Mouse (Mus musculus) thymus, postnatal 25 days (tissue): Measurements from ENCODE around the gene Naalad2.
"Not testable (repeated sequence)": the region's sequence is repeated elsewhere in the genome, so short reads cannot be mapped to it uniquely, and the experiment has no call there.

Experiments
- DNase-seq: peaks from one replicate; pipeline ENCODE4 v3.0.0; 2022

Gene Naalad2

GRCm38 (mm10) chr9:18402895-18403294 lies at the start of gene Naalad2:
Naalad2 (minus strand) TSS chr9:18402995.
- DNase-seq, result not testable (repeated sequence)

DNA sequence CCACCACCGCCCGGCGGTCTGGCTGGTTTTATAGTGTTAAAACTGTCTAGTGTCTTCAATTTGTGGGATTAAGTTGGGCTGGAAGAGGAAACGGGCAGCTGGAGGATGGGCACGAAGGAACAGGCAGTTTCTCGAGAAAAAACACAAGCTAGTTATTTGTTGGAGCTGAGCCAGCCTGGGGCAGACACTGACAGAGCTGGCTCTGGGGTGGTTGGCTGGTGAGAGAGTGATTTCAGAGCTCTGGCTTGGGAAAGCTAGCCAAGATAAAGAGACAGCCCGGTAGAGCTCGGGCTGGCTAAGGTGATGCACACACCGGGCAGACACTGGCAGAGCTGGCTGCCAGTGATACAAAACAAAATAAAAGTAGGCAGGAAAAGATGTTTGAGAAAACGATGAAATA lies 28.9 kb upstream of the Naalad2 start:
- no peak for DNase-seq

DNA sequence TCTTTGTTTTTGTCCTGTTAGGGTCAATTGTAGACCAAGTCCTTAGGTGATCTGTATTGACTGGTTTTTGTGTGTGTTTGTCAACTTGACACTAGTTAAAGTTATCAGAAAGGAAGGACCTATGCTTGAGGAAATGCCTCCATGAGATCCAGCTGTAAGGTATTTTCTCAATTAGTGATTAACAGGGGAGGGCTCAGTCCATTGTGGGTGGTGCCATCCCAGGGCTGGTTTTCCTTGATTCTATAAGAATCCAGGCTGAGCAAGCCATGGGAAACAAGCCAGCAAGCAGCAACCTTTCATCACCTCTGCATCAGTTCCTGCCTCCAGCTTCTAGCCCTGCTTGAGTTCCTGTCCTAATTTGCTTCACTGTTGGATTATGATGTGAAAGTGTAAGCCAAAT lies 27.6 kb upstream of the Naalad2 start, which contains the start of gene Mbd3l2:
Gene Mbd3l2 (plus strand): TSS at position 301 of the 400 bp plus-strand sequence.
- no peak for DNase-seq

DNA sequence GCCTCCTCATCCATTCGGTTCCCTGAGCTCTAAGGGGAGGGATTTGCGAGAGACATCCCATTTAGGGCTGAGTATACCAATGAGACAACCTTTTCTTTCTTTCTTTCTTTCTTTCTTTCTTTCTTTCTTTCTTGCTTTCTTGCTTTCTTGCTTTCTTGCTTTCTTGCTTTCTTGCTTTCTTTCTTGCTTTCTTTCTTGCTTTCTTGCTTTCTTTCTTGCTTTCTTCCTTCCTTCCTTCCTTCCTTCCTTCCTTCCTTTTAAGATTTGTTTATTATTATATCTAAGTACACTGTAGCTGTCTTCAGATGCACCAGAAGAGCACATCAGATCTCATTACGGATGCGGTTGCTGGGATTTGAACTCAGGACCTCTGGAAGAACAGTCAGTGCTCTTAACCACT lies 9.6 kb upstream of the Naalad2 start:
- not testable (repeated sequence) for DNase-seq

- no peak for DNase-seq
Observed at GRCm38 (mm10) chr9:18404118-18404517, 1.3 kb upstream of the Naalad2 start, which contains the start of gene Ubtfl1. Ubtfl1 (plus strand) TSS chr9:18404418.

DNA sequence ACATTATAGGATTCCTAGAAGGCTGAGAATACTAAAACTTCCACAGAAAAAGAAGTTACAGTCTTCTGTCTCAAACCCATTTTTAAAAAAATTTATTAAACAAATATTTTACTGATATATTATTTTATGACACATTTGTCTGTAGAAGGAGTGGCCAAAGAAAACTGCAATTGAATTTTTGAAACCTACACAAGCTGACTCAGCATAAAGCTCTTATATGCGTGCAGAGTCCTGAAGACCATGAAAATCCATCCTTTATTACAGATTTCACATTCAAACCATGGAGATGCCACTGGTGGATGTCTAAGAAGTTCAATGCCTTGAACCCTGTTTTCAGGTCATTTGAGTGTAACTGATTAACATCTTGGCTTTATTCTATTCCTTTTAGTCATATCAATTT lies 3.2 kb downstream of the Naalad2 start:
- DNase-seq, result no peak

GRCm38 (mm10) chr9:18385782-18386181 lies 17.0 kb downstream of the Naalad2 start:
- DNase-seq, result no peak

DNA sequence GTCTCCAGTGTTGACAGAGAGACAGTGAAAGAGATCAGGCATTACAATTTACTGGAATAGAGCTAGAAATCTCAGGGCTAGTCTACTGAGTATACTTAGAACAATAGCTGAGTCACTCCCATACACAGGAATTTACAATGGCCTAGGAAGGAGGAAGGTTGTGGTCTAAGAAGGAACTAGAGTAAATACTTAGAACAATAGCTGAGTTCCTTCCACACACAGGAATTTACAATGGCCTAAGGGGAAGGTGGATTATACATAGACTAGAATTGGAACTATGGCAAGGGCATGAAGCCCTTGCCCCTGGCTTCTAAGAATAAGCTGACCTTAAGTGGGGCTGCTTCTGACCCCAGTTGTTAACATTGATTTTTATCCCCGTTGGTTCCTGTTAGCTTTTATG lies 29.8 kb downstream of the Naalad2 start:
- not testable (repeated sequence) for DNase-seq

DNA sequence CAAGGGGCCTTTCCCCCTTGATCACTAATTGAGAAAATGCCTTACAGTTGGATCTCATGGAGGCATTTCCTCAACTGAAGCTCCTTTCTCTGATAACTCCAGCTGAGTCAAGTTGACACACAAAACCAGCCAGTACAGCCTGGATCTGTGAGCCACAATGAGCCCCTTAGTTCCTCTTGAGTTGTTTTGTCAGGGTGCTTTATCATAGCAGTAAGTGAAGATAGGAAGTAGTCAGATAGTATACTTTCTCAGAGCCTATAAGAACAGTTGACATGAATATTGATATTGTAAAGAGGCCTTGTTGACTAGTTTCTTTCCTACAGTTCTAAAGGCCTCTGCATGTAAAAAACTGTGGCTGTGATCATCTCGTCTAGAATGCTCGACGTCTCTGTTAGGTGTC lies 82.8 kb downstream of the Naalad2 start:
- DNase-seq, result no peak

DNA sequence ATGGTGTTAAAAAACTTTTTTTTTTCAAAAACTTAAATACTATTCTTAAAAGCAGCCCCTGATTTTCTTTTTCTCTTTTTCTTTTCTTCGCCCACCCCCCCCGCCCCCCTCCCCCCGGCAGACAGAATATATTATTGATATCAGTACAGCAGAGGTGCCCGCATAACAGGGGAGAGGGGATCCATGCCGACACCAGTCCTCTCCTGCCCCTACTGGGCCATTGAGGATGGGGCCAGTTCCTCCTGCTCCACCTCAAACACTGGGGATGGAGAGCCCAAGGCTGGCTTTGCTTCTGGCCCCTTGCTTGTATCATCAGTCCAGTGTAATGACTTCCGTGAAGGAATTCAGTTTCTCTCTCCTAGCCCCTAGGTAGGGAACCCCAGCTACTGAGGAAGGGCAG lies 104.5 kb downstream of the Naalad2 start:
- no peak for DNase-seq

DNA sequence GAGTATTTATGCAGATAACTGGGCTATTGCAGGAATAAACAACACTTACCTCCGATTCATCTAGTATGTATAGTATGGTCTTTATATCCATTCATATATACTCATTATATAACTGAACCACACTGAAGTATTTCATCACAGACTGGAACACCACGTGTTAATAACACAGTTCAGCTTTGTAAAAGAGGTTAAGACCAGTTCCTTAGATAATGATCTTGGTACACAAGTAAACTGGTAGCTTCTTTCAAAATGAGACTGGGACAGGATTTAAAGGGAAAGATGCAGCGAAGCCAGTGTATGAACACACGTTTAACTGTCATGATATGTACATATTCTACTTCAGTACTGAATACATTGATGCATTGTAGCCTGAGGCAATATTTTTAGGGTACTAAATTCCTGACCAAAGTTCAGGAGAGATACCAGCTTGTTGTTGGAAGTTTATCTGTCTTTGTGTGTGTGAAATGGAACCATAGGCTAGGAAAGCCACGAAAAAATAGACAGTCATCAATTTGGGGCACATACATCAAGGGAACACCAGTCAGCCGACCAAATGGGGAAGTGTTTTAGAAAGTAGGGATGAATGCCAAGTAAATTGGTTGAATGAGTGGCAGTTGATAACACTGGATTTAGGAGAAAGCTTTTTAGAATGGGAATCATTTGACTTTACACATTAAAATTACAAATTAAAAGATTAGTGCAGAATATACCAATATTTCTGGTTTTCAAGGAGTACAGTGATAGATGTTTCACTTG lies 109.6 kb downstream of the Naalad2 start:
- DNase-seq, result no peak

DNA sequence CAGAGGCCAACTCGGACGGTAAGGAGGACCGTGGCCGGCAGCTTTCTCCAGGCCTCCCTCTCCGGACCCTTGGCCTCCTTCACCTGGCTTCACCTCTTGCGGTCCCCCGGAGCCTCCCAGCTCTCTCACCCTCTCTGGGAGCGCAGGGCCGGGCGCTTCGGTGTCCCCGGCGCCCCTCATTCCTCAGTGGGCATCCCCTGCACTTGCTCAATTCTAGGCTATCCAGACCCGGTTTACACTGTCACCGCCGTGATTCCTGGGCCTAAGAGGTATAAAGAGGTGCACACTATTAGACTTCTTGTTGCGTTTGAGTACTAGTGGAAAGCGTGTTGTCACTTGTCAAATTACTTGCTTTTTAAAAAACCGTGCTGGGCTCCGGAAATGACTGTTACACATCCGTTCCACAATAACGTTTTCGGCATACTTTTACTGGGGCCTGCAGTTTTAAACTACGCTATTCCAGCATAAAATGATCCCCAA lies 110.3 kb downstream of the Naalad2 start:
- DNase-seq, result no peak

DNA sequence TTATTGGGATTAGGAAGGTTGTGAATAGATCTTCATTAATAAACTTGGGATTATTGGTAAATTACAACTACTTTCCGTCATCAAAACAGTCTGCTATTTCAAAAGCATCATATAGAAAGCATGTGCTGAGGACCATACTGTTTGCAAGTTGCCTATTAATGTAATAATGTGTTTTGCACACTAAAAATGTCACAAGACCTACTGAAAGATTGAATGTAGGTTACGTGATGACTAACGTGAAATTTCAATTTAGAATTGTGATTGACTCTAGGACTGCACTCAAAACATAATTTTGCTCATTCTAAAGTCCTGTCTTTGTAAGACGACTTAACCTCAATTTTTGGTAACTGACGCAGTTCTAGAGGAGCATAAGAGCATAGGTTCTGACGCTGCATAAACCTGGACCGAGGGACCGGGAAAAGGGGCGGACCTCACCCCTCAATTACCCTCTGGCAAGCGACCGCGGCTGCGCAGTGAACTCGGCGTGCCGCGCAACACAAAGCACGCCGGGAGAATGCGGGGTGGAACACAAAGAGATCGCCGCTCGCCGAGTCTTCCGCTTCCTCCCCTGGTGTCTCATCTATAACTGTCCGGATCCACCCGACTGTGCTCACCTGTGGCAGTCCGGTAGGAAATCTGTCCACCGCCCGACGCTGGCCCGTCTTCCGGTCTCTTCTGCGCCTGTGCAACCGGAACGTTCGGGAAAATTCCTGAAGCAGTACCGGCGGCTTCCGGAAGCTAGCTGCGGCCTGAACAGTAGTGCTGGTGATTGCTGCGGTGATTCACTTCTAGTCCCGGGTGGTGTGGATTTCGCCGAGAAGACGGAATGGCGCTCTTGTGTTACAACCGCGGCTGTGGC lies 111.0 kb downstream of the Naalad2 start, which contains the start of gene Chordc1:
Gene Chordc1 (plus strand): TSS at position 555 of the 859 bp plus-strand sequence.
- peak; percentile 94 for DNase-seq

DNA sequence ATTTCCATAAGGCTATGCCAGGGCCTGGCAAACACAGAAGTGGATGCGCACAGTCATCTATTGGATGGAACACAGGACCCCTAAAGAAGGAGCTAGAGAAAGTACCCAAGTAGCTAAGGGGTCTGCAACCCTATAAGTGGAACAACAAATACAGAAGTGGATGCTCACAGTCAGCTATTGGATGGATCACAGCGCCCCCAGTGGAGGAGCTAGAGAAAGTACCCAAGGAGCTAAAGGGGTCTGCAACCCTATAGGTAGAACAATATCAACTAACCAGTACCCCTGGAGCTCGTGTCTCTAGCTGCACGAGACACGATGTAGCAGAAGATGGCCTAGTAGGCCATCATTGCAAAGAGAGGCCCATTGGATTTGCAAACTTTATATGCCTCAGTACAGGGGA lies 124.1 kb downstream of the Naalad2 start:
- DNase-seq, result not testable (repeated sequence)

DNA sequence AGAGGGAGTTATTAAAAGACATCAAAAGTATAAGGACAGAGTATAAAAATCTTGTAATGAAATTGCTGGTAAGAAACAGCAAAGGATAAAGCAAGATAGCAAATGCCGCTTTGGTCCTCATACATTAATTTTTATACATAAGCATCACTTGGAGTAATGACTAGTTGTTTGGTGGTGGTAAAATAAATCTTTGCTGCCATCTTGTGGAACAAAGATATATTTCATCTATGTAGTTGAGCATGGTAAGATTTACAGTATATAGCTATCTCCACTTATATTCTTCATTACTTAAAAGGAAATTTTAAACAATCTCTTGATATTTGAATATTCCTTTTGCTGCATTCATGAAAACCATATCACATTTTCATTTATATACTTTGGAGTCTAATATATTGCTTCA lies 125.3 kb downstream of the Naalad2 start:
- DNase-seq, result no peak

GRCm38 (mm10) chr9:18276844-18277243 lies 126.0 kb downstream of the Naalad2 start:
- DNase-seq, result no peak

DNA sequence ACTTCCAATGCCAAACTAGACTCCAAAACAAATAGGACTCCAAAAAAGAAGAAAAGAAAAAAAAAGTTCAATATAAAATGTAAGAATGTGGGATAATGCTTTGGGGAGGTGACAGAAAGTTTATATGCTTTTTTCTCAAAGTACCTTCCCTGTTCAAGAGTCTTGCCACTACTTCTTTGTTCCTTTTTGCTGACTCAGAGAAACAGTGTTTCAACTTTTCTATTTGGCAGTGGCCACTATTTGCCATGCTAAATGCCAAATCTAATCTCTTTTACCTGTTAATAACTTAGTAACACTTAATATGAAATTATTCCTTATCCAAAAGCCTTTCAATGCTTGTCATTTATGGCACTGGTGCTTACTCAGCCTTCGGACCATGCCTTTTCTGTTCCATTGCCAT lies 126.9 kb downstream of the Naalad2 start:
- no peak for DNase-seq
